ENCODE assay signal across 24 mouse cellular contexts in the genomic region with DNA sequence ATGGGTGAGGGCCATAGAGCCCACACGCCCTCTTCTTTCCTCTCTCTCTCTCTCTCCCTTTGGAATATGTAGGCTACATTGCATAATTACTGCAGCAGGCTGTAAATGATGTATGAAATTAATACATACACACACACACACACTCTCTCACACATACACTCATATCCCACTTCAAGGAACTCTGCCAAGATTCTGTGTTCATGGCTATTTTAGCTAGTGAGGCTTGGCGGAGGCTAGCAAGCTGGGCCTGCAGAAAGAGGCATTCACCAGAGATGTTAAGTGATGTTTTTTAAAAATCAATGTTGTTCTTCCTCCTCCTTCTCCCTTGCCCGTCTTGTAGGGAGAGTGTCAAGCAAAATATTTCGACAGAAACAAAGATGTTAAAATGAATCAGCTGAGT.
DNase-seq lines count a peak whose midpoint lies in the region; ATAC-seq and TF ChIP-seq lines count a peak whose summit lies in the region.
"Had no signal": no experiment of that assay in that cellular context is flagged by ENCODE, and none has a peak within 500 bp of the region (broad histone marks: within the 10 kb centered on the region; RNA-seq: fewer than 3 reads in every experiment).

No protein-coding gene starts in this region.

- no peak overlapping the region for H3K27ac ChIP-seq in forebrain, postnatal 0 days (ENCODE audit: low read depth, low read length)
- H3K27ac ChIP-seq in forebrain, embryonic 13.5 days = no peak overlapping the region
- H3K27ac ChIP-seq in left cerebral cortex, adult 2 months = no peak overlapping the region
- no peak overlapping the region for H3K27ac ChIP-seq in midbrain, postnatal 0 days (ENCODE audit: low read depth, low read length)
- H3K27ac ChIP-seq in midbrain, embryonic 11.5 days (ENCODE audit: low read depth, low read length) = no peak overlapping the region
- H3K27ac ChIP-seq: embryonic facial prominence, embryonic 10.5 days; hindbrain, embryonic 10.5 days; limb, embryonic 13.5 days; liver, embryonic 13.5 days; midbrain, embryonic 12.5 days; stomach, postnatal 0 days had no signal

- no peaks in the 10 kb centered on the region; the same call in 1 of the 2 replicates for H3K4me1 ChIP-seq in forebrain, postnatal 0 days (ENCODE audit: insufficient read depth)
- H3K4me1 ChIP-seq in forebrain, embryonic 13.5 days = peaks cover 8% of the 10 kb centered on the region
- H3K4me1 ChIP-seq in midbrain, postnatal 0 days (ENCODE audit: insufficient read depth, low read length) = no peaks in the 10 kb centered on the region
- no peaks in the 10 kb centered on the region for H3K4me1 ChIP-seq in midbrain, embryonic 11.5 days (ENCODE audit: control insufficient read depth, insufficient read depth, low read length)
- H3K4me1 ChIP-seq: limb, embryonic 13.5 days; liver, embryonic 13.5 days had no signal

- TF ChIP-seq CTCF in forebrain, postnatal 0 days (IDR thresholded peaks at IDR 0.05; ENCODE audit: low read depth) = no peak
- no peak for TF ChIP-seq CTCF in left cerebral cortex, adult 2 months (IDR thresholded peaks at IDR 0.05)
- no peak for TF ChIP-seq CTCF in midbrain, postnatal 0 days (IDR thresholded peaks at IDR 0.05)
- no peak for TF ChIP-seq CTCF in brain, embryonic 14.5 days (IDR thresholded peaks at IDR 0.05; ENCODE audit: borderline replicate concordance, extremely low read depth, insufficient read depth, insufficient read length)

- DNase-seq in forebrain, postnatal 0 days = peak; percentile 54
- peak; percentile 18 to 22 for DNase-seq in left cerebral cortex, adult 9 months (ENCODE audit: low spot score in 2 of 2)
- DNase-seq in left cerebral cortex, adult 2 months (ENCODE audit: extremely low spot score in 1 of 2, low spot score in 2 of 2) = no peak
- DNase-seq in midbrain, postnatal 0 days (ENCODE audit: low spot score) = peak; percentile 49
- no peak for DNase-seq in midbrain, embryonic 11.5 days (ENCODE audit: low spot score, missing footprints)
- DNase-seq in brain, embryonic 14.5 days (ENCODE audit: low read depth) = peak; percentile 45
- DNase-seq in cerebellum, postnatal 10 days = no peak
- DNase-seq: adrenal gland, postnatal 25 days; cerebellum, adult 11 months; cerebellum, adult 9-11 months; gastrocnemius, postnatal 10 days; kidney, adult 18-20 months; kidney, postnatal 4 days; liver, embryonic 13.5 days; lung, adult 2 months had no signal

- H3K27me3 ChIP-seq in forebrain, postnatal 0 days (ENCODE audit: insufficient read depth, low read length) = no peaks in the 10 kb centered on the region
- no peaks in the 10 kb centered on the region for H3K27me3 ChIP-seq in forebrain, embryonic 13.5 days
- no peaks in the 10 kb centered on the region for H3K27me3 ChIP-seq in midbrain, postnatal 0 days (ENCODE audit: insufficient read depth, low read length)
- no peaks in the 10 kb centered on the region for H3K27me3 ChIP-seq in midbrain, embryonic 11.5 days (ENCODE audit: control insufficient read depth, insufficient read depth, low read length)
- H3K27me3 ChIP-seq: limb, embryonic 13.5 days; liver, embryonic 13.5 days; midbrain, embryonic 12.5 days had no signal

- H3K4me2 ChIP-seq in forebrain, postnatal 0 days (ENCODE audit: low read depth) = no peak overlapping the region
- H3K4me2 ChIP-seq in forebrain, embryonic 13.5 days = no peak overlapping the region
- no peak overlapping the region for H3K4me2 ChIP-seq in midbrain, postnatal 0 days (ENCODE audit: low read depth, low read length, poor library complexity, severe bottlenecking)
- H3K4me2 ChIP-seq in midbrain, embryonic 11.5 days = no peak overlapping the region
- H3K4me2 ChIP-seq: heart, embryonic 11.5 days; limb, embryonic 13.5 days; liver, embryonic 13.5 days; midbrain, embryonic 12.5 days had no signal

- intact Hi-C loops in left cerebral cortex, adult 2 months (cut with DNase I) = no loop called here

- H3K36me3 ChIP-seq in forebrain, postnatal 0 days (ENCODE audit: insufficient read depth) = no peaks in the 10 kb centered on the region
- no peaks in the 10 kb centered on the region for H3K36me3 ChIP-seq in forebrain, embryonic 13.5 days (ENCODE audit: poor library complexity, severe bottlenecking)
- no peaks in the 10 kb centered on the region for H3K36me3 ChIP-seq in midbrain, postnatal 0 days (ENCODE audit: insufficient read depth, low read length)
- no peaks in the 10 kb centered on the region for H3K36me3 ChIP-seq in midbrain, embryonic 11.5 days (ENCODE audit: control insufficient read depth, insufficient read depth, low read length)
- H3K36me3 ChIP-seq: embryonic facial prominence, embryonic 10.5 days; hindbrain, embryonic 10.5 days; limb, embryonic 13.5 days; liver, embryonic 13.5 days; midbrain, embryonic 12.5 days had no signal

- peak; percentile 58 for ATAC-seq in forebrain, postnatal 0 days
- ATAC-seq in forebrain, embryonic 13.5 days = no peak
- no peak for ATAC-seq in midbrain, postnatal 0 days (ENCODE audit: low FRiP score)
- ATAC-seq in midbrain, embryonic 11.5 days (ENCODE audit: low FRiP score) = no peak
- ATAC-seq: CD4-positive, CD25-positive, alpha-beta regulatory T cell, adult 4 months; inflammation-experienced regulatory T-cells, adult 6 months had no signal

- no peak overlapping the region for H3K9ac ChIP-seq in forebrain, postnatal 0 days
- no peak overlapping the region for H3K9ac ChIP-seq in forebrain, embryonic 13.5 days
- H3K9ac ChIP-seq in midbrain, postnatal 0 days (replicated peaks; ENCODE audit: low read length, poor library complexity, severe bottlenecking) = no peak overlapping the region
- H3K9ac ChIP-seq in midbrain, embryonic 11.5 days (ENCODE audit: low read length) = no peak overlapping the region
- H3K9ac ChIP-seq: limb, embryonic 13.5 days; liver, embryonic 13.5 days; midbrain, embryonic 12.5 days had no signal

- no peak overlapping the region for H3K4me3 ChIP-seq in forebrain, postnatal 0 days (ENCODE audit: low read depth, low read length)
- no peak overlapping the region for H3K4me3 ChIP-seq in forebrain, embryonic 13.5 days
- H3K4me3 ChIP-seq in left cerebral cortex, adult 2 months = no peak overlapping the region
- H3K4me3 ChIP-seq in midbrain, postnatal 0 days (ENCODE audit: low read depth, low read length) = no peak overlapping the region
- H3K4me3 ChIP-seq in midbrain, embryonic 11.5 days (ENCODE audit: low read depth, low read length) = no peak overlapping the region
- H3K4me3 ChIP-seq: embryonic facial prominence, embryonic 10.5 days; hindbrain, embryonic 10.5 days; limb, embryonic 13.5 days; liver, embryonic 13.5 days; midbrain, embryonic 12.5 days had no signal

- WGBS in forebrain, postnatal 0 days = 59% methylated on average over 4 of the region's 4 CpGs
- 77% methylated on average over 4 of the region's 4 CpGs for WGBS in forebrain, embryonic 13.5 days
- 76% methylated on average over 4 of the region's 4 CpGs for WGBS in midbrain, postnatal 0 days
- WGBS in midbrain, embryonic 11.5 days = 83% methylated on average over 4 of the region's 4 CpGs

- no peak for TF ChIP-seq POLR2A in brain, embryonic 14.5 days (IDR thresholded peaks at IDR 0.05; ENCODE audit: borderline replicate concordance, extremely low read depth, insufficient read depth, insufficient read length, poor library complexity, severe bottlenecking)

- no peaks in the 10 kb centered on the region for H3K9me3 ChIP-seq in forebrain, postnatal 0 days (ENCODE audit: low read length)
- H3K9me3 ChIP-seq in forebrain, embryonic 13.5 days (replicated peaks) = no peaks in the 10 kb centered on the region
- H3K9me3 ChIP-seq in midbrain, postnatal 0 days (ENCODE audit: low read length) = no peaks in the 10 kb centered on the region
- H3K9me3 ChIP-seq in midbrain, embryonic 11.5 days (ENCODE audit: control insufficient read depth, low read length) = no peaks in the 10 kb centered on the region
- H3K9me3 ChIP-seq: embryonic facial prominence, embryonic 10.5 days; hindbrain, embryonic 10.5 days; limb, embryonic 13.5 days; liver, embryonic 13.5 days; midbrain, embryonic 12.5 days had no signal

Comparison
In these comparisons a context has a peak if more than half of its experiments do, and no peak if none do; other contexts are left out.
1. DNase-seq: peak in forebrain, postnatal 0 days (single experiment), left cerebral cortex, adult 9 months (2 of 2), midbrain, postnatal 0 days (single experiment) and brain, embryonic 14.5 days (single experiment); none in left cerebral cortex, adult 2 months (0 of 2), midbrain, embryonic 11.5 days (single experiment) and cerebellum, postnatal 10 days (0 of 2).